Mouse (Mus musculus) liver, postnatal 0 days (tissue): ENCODE results near the gene Tcam1.

Experiments used
- CTCF ChIP-seq: sonication (generic); IDR thresholded peaks from 2 replicates; pipeline ENCODE4 v1.5.1; 2016; ENCODE audit warnings: antibody characterized with exemption, low read depth
- EP300 ChIP-seq: IDR thresholded peaks from 2 replicates; pipeline ENCODE4 v1.6.1; 2016; ENCODE audit warnings: antibody characterized with exemption, low read depth, mild to moderate bottlenecking

DNA sequence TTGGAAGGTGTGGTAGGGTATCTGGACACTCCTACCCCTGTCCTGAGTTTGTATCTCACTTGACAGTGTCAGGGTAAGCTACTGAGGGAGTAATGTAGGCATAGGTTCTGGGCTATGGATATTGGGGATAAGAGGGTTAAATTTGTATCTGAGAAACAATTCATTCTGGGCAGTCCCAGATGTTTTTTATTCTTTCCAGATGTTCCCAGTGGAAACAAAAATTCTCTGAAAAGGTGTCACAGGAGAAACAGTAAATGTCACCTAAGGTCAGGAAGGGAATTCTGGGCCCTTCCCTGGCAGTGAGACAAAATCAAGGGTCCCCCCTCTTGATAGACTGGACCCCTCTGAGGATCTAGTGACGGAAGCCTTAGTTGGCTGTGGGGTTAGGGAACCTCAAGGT lies 39.9 kb downstream of the Tcam1 start:
- TF ChIP-seq CTCF = no peak
- no peak for TF ChIP-seq EP300
